Mouse (Mus musculus) monocyte, adult 2 months (primary cell): ENCODE measurements around the gene Tmod1.
A peak's percentile ranks its signal among the peaks of the same experiment; 100 is the strongest.

Experiments
- DNase-seq, 2 experiments: peaks; one replicate each; pipeline ENCODE4 v3.0.0; 2022; ENCODE audit warnings: low spot score in 2 of 2, low read depth in 1 of 2

Tmod1 gene

GRCm38 (mm10) chr4:46129311-46130004 is 90.7 kb downstream of the Tmod1 start:
- DNase-seq: no peak

GRCm38 (mm10) chr4:46130221-46130620 is 91.5 kb downstream of the Tmod1 start:
- peak in 1 of 2 experiments; percentile 18 for DNase-seq

DNA sequence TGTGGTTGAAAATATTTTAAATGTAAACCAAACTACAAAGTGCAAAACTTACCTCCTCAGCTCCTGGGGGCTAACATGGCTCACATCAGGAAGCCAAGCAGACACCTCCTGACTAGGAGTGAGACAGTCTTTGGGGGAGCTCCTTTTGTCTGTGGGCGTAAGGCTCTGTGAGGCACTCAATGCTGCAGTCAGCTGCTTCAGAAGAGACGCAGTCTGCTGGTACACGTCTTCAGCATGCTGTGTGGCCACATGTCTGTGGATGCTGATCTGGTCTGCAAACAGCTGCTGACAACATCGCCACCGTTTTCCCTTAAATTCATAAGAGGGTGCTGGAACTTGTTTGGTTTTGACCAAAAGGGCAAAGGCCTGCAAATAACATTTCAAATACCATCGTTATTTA is 93.1 kb downstream of the Tmod1 start:
- no peak for DNase-seq

DNA sequence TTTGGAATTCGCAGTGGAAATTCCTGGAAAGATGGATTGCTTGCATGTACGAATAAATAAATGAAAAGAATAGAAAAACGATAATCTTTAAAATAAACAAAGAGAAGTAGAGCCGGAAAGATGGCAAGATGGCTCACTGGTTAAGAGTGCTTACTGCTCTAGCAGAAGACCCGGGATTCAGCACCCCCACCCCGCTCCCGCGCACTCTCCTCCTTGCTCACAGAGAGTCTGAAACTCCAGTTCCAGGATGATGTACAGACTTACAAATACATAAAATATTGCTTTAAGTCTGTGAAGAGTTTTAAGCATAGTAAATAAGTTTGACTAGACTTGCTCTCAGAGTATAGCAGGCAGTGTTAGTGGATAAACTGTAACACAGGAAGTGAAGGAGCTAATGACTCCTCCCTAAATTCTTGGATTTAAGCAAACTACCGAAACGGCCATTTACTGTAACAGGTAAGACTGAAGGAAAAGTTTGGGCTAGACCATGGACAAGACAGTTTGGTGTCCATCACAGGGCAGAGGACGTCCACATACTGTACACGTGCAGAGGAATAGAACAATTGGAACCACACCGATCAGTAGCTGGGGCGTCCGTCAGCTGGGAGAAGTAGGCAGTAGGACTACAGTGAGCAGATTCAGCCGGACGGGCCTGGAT is 99.0 kb downstream of the Tmod1 start:
- DNase-seq: no peak

- DNase-seq: peak; percentile 57 to 86
Measured at GRCm38 (mm10) chr4:46138287-46139222, 99.8 kb downstream of the Tmod1 start, which contains the start of the genes Ncbp1 and Tstd2. Gene Ncbp1 (plus strand): TSS chr4:46138613. Gene Tstd2 (minus strand): TSS chr4:46138694.

DNA sequence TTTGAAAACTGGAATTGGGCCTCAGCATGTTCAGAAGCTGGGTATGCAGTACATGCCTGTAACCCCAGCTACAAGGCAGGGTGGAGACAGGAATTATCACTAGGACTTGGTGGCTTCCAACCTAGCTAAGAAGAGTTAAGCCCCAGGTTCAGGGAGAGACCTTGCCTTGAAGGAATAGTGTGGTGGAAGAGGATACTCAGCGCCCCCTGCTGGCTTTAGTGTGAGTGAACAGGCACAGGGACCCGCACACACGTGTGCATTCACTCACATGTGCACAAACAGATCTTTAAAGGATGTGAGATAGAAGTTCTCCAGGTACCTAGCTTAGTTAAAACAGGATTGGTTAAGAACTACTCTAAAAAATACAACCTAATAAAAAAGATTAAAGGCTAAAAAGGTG is 105.6 kb downstream of the Tmod1 start:
- no peak for DNase-seq

- no peak for DNase-seq
Measured at GRCm38 (mm10) chr4:46146881-46147280, 108.1 kb downstream of the Tmod1 start.

DNA sequence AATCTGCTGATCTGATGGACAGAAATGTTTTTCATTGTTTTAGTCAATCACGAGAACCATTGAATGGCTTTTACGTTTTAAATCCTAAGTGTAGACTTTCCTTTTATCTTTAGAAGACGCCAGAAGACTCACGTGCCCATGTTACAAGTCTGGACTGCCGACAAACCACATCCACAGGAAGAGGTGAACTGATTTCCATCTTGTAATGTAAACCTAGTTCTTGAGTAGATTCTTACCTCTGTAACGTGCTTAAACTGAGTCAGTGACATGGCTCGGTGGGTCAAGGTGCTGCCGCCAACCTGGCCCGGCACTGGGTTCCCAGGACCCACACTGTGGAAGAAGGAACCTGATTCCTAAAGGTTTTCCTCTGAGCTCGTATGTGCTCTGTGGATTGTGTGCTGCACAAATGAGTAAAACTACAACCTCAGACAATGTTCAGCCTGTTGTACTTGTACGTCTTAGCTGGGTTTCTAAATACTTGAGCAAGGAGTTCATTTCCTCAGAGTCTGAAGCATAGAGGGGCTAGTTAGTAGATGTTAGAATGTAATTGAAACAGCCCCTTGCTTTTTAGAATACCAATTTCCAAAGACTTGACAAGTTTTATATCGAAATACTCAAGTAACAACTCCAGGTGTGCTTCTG is 113.3 kb downstream of the Tmod1 start:
- DNase-seq: no peak

GRCm38 (mm10) chr4:46164027-46164426 is 125.3 kb downstream of the Tmod1 start:
- no peak for DNase-seq
